8 mouse cellular contexts compared by ENCODE assay signal in genomic region chr1:135430669-135431017, GRCm38 (mm10). TPM values are rescaled to one million over a fixed set of nuclear protein-coding genes. Genes with fewer than 3 reads are reported as not detected.
A peak's percentile ranks its signal among the peaks of the same experiment; 100 is the strongest.
DNase-seq lines count a peak whose midpoint lies in the region; ATAC-seq and TF ChIP-seq lines count a peak whose summit lies in the region.

No protein-coding gene starts in this region.

- no peak for ATAC-seq in heart, embryonic 14.5 days (ENCODE audit: insufficient number of reproducible peaks, insufficient read depth, low FRiP score, low read depth)

- H3K4me1 ChIP-seq in heart, embryonic 14.5 days (ENCODE audit: control insufficient read depth in 2 of 2, insufficient read depth in 2 of 2, low read length in 2 of 2), result peaks cover 5 to 37% of the 10 kb centered on the region in 2 experiments; a peak in 3 of 4 replicates
- peaks cover 0 to 10% of the 10 kb centered on the region in 2 experiments; a peak in 2 of 4 replicates for H3K4me1 ChIP-seq in MEL (ENCODE audit: control insufficient read depth in 1 of 2, insufficient read depth in 2 of 2, low read length in 2 of 2)
- peaks cover 46% of the 10 kb centered on the region for H3K4me1 ChIP-seq in hindbrain, embryonic 10.5 days (replicated peaks)
- H3K4me1 ChIP-seq in midbrain, embryonic 10.5 days, result peaks cover 44% of the 10 kb centered on the region

- peak overlapping the region; percentile 83 for H3K4me2 ChIP-seq in heart, embryonic 14.5 days (ENCODE audit: low read length)

- H3K79me2 ChIP-seq in MEL (ENCODE audit: control insufficient read depth, insufficient read depth, low read length, poor library complexity), result peaks cover 29% of the 10 kb centered on the region

- no peak for TF ChIP-seq POLR2A in MEL (IDR thresholded peaks at IDR 0.05; ENCODE audit: control insufficient read depth in 1 of 2, insufficient read depth in 1 of 2, low read depth in 1 of 2, low read length in 2 of 2, poor library complexity in 1 of 2)

- no peak for DNase-seq in heart, adult 18-20 months
- DNase-seq in MEL (ENCODE audit: low read depth, low spot score), result no peak
- no peak for DNase-seq in hindbrain, embryonic 10.5 days (ENCODE audit: low spot score)
- DNase-seq in midbrain, embryonic 10.5 days (ENCODE audit: low spot score), result no peak
- no peak for DNase-seq in layer of hippocampus, adult 9-10 months (ENCODE audit: low spot score)
- no peak for DNase-seq in cerebellum, postnatal 14 days
- no peak for DNase-seq in right cerebral cortex, adult 2 months (ENCODE audit: low spot score in 2 of 2)

- H3K27ac ChIP-seq in heart, embryonic 14.5 days (replicated peaks in 1 of 2; ENCODE audit: control insufficient read depth in 1 of 2, insufficient read depth in 1 of 2, low read depth in 2 of 2, low read length in 2 of 2), result peak overlapping the region; percentile 76 to 87
- peak overlapping the region; percentile 53 for H3K27ac ChIP-seq in MEL (ENCODE audit: control insufficient read depth, low read depth, low read length)
- H3K27ac ChIP-seq in hindbrain, embryonic 10.5 days, result peak overlapping the region; percentile 98
- H3K27ac ChIP-seq in midbrain, embryonic 10.5 days (replicated peaks), result peak overlapping the region; percentile 98

- peak overlapping the region; percentile 73 to 89 for H3K4me3 ChIP-seq in heart, embryonic 14.5 days (ENCODE audit: control insufficient read depth in 1 of 2, insufficient read depth in 1 of 2, low read depth in 1 of 2, low read length in 2 of 2)
- H3K4me3 ChIP-seq in MEL (ENCODE audit: control insufficient read depth in 1 of 2, insufficient read depth in 1 of 2, low read depth in 2 of 2, low read length in 2 of 2), result peak overlapping the region; percentile 93
- H3K4me3 ChIP-seq in hindbrain, embryonic 10.5 days, result peak overlapping the region; percentile 81
- peak overlapping the region; percentile 90 for H3K4me3 ChIP-seq in midbrain, embryonic 10.5 days

- no peak for TF ChIP-seq RAD21 in MEL (IDR thresholded peaks at IDR 0.05; ENCODE audit: low read depth, low read length)

- H3K36me3 ChIP-seq in heart, embryonic 14.5 days (ENCODE audit: control insufficient read depth, insufficient read depth, low read length), result peaks cover 16% of the 10 kb centered on the region
- H3K36me3 ChIP-seq in MEL (ENCODE audit: control insufficient read depth in 1 of 2, insufficient read depth in 2 of 2, low read length in 2 of 2), result peaks cover 6 to 18% of the 10 kb centered on the region in 2 experiments; a peak in 3 of 4 replicates
- peaks cover 19% of the 10 kb centered on the region for H3K36me3 ChIP-seq in hindbrain, embryonic 10.5 days
- H3K36me3 ChIP-seq in midbrain, embryonic 10.5 days, result peaks cover 21% of the 10 kb centered on the region

- H3K9me3 ChIP-seq in heart, embryonic 14.5 days (ENCODE audit: control insufficient read depth, low read length), result no peaks in the 10 kb centered on the region
- H3K9me3 ChIP-seq in MEL (replicated peaks; ENCODE audit: insufficient read depth, low read length), result no peaks in the 10 kb centered on the region
- H3K9me3 ChIP-seq in hindbrain, embryonic 10.5 days, result no peaks in the 10 kb centered on the region
- no peaks in the 10 kb centered on the region for H3K9me3 ChIP-seq in midbrain, embryonic 10.5 days (replicated peaks)

- 3% methylated on average over 14 of the region's 14 CpGs for WGBS in heart, embryonic 14.5 days
- WGBS in hindbrain, embryonic 10.5 days, result 2% methylated on average over 14 of the region's 14 CpGs
- 2% methylated on average over 14 of the region's 14 CpGs for WGBS in midbrain, embryonic 10.5 days

- no peak for TF ChIP-seq EP300 in MEL (IDR thresholded peaks at IDR 0.05; ENCODE audit: low read depth in 1 of 2, low read length in 2 of 2)

- peak overlapping the region; percentile 92 for H3K9ac ChIP-seq in heart, embryonic 14.5 days (ENCODE audit: low read length)
- H3K9ac ChIP-seq in MEL (ENCODE audit: control insufficient read depth, low read depth, low read length, poor library complexity, severe bottlenecking), result peak overlapping the region; percentile 94

- no peaks in the 10 kb centered on the region for H3K27me3 ChIP-seq in heart, embryonic 14.5 days (ENCODE audit: control insufficient read depth, insufficient read depth, low read length)
- H3K27me3 ChIP-seq in MEL (ENCODE audit: control insufficient read depth in 1 of 2, insufficient read depth in 2 of 2, low read length in 2 of 2), result no peaks in the 10 kb centered on the region
- H3K27me3 ChIP-seq in hindbrain, embryonic 10.5 days (ENCODE audit: insufficient read depth, poor library complexity, severe bottlenecking), result no peaks in the 10 kb centered on the region
- no peaks in the 10 kb centered on the region for H3K27me3 ChIP-seq in midbrain, embryonic 10.5 days (ENCODE audit: low read depth, poor library complexity, severe bottlenecking)

- no peak for TF ChIP-seq CTCF in MEL (IDR thresholded peaks at IDR 0.05 in 2 of 3, conservative IDR thresholded peaks at IDR 0.05 in 1 of 3; ENCODE audit: control insufficient read depth in 1 of 3, insufficient read depth in 1 of 3, low read depth in 2 of 3, low read length in 3 of 3, poor library complexity in 1 of 3, severe bottlenecking in 1 of 3)

TF ChIP-seq in MEL, 35 proteins besides CTCF, POLR2A, EP300 and RAD21:
- TF ChIP-seq MYC (IDR thresholded peaks at IDR 0.05; ENCODE audit: low read depth, low read length), result 0 out of 2 replicates have a peak, but pooled peaks have one; percentile 56
- TF ChIP-seq ZMIZ1 (IDR thresholded peaks at IDR 0.05; ENCODE audit: low read depth, low read length), result no peak
- peak; percentile 20; the same call in 1 of the 2 replicates for TF ChIP-seq MAX (IDR thresholded peaks at IDR 0.05; ENCODE audit: low read length)
- TF ChIP-seq BHLHE40 (IDR thresholded peaks at IDR 0.05; ENCODE audit: borderline replicate concordance, low read depth, low read length), result 0 out of 2 replicates have a peak, but pooled peaks have one; percentile 5

RNA-seq across cellular contexts. Expression of gene Ipo9, which starts 0.3 kb away (rescaled TPM):
- 80.6 and 82.1 TPM in 2 replicates for polyA plus RNA-seq in heart, embryonic 14.5 days (2014; fragmentation: Nextera tagmentation; extraction: Ambion mirVana)
- 10 to 100 TPM; 30.0 to 34.9 TPM for total RNA-seq in heart, adult 18-20 months (2021)
- 27.4 and 29.2 TPM in 2 replicates for total RNA-seq in MEL (2012; rRNA removed)
- polyA plus RNA-seq in MEL (2012; ENCODE audit: insufficient read depth in 1 of 2, insufficient read length in 2 of 2, low read depth in 1 of 2, low replicate concordance in 2 of 2, missing spikeins in 1 of 2), result 10 to 100 TPM in 1 of 2 experiments, not detected in 1; 56.2 TPM
- polyA plus RNA-seq in hindbrain, embryonic 10.5 days (2016; fragmentation: Nextera tagmentation; extraction: Ambion mirVana), result 164 and 186 TPM in 2 replicates
- polyA plus RNA-seq in midbrain, embryonic 10.5 days (2016; fragmentation: Nextera tagmentation; extraction: Ambion mirVana), result 179 and 191 TPM in 2 replicates

RNA-seq across cellular contexts. Expression of gene Shisa4, which starts 55.6 kb away (rescaled TPM):
- polyA plus RNA-seq in heart, embryonic 14.5 days (2014; fragmentation: Nextera tagmentation; extraction: Ambion mirVana), result 16.7 and 22.5 TPM in 2 replicates
- 1 to 10 TPM; 2.5 to 3.0 TPM for total RNA-seq in heart, adult 18-20 months (2021)
- total RNA-seq in MEL (2012; rRNA removed), result not detected in 2 replicates
- polyA plus RNA-seq in MEL (2012; ENCODE audit: insufficient read depth in 1 of 2, insufficient read length in 2 of 2, low read depth in 1 of 2, low replicate concordance in 2 of 2, missing spikeins in 1 of 2), result not detected
- 63.3 and 72.2 TPM in 2 replicates for polyA plus RNA-seq in hindbrain, embryonic 10.5 days (2016; fragmentation: Nextera tagmentation; extraction: Ambion mirVana)
- 66.3 and 81.3 TPM in 2 replicates for polyA plus RNA-seq in midbrain, embryonic 10.5 days (2016; fragmentation: Nextera tagmentation; extraction: Ambion mirVana)

Comparison
In these comparisons a context has a peak if more than half of its experiments do, and no peak if none do; other contexts are left out.
1. RNA of gene Shisa4, which starts 55.6 kb away (polyA plus RNA-seq): 63.3 to 72.2 TPM in hindbrain, embryonic 10.5 days, 66.3 to 81.3 TPM in midbrain, embryonic 10.5 days and 16.7 to 22.5 TPM in heart, embryonic 14.5 days; not detected in MEL; every median in the first group is over 10 times any median in the second.
2. Peak in every context shown above with its lines, with median percentiles within 50 percentile points of each other: H3K27ac ChIP-seq and H3K4me3 ChIP-seq.